Mouse (Mus musculus): ENCODE measurements at regions not wholly inside any gene's neighbourhood (a gene's known extent, or its start where the extent isn't known, plus 50 kb on each side); places are given as distances from the start of the nearest gene placed in this dataset.
A peak's percentile ranks its signal among the peaks of the same experiment; 100 is the strongest.

DNA sequence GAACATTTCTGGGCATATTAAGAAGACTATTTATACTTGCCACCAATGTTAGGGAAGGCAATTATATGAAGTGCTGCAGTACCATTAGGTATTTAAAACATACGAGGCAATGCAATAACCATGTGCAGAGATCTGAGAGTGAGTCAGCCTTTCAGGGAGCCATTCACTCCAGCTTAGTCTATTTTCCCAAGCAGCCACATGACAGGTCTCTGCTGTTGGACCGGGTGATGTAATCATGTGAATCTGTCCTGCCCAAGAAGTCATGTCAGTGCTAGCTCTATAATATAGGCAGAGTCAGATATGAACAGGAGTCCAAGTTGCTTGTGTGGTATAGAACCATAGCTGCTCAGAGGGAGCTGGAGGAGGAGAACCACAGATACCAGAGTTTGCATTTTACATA is 253.1 kb downstream of the Bcl2 start:
- Histone ChIP-seq H3K9me3 (ENCODE audit: control insufficient read depth, low read depth, low read length) (no peaks in the 10 kb centered on the region), H3K27ac (ENCODE audit: low read length) (no peak overlapping the region), H3K36me3 (ENCODE audit: control insufficient read depth, insufficient read depth, low read length) (no peaks in the 10 kb centered on the region), H3K4me1 (ENCODE audit: control insufficient read depth, insufficient read depth, low read length) (no peaks in the 10 kb centered on the region), H3K9ac (replicated peaks; ENCODE audit: low read depth, low read length) (no peak overlapping the region), H3K4me2 (replicated peaks; ENCODE audit: low read depth, low read length) (no peak overlapping the region), H3K4me3 (ENCODE audit: low read depth, low read length) (no peak overlapping the region), H3K27me3 (ENCODE audit: control insufficient read depth, insufficient read depth, low read length) (no peaks in the 10 kb centered on the region)
- ATAC-seq (ENCODE audit: insufficient number of reproducible peaks, insufficient read depth, low FRiP score, low read depth), result no peak
- WGBS, result 54% methylated on average over 2 of the region's 2 CpGs

DNA sequence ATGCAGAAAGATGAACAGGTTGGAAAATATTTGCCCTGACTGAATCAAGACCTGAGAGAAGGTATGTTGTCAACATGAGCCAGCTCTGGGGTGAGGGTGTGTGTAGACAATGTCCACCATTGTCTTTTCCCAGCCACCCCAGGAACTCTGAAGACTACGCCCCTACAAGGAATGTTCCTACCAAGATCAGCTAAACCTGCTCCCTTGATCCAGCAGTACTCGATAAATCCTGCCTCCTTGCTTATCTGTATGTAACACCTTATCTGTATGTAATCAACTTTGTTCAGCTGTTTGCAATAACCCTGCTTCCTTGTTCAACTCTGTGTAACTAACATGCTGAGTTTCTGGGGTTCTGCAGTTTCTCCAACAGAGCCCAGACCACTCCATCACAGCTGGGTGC is 264.3 kb downstream of the Bcl2 start:
- Histone ChIP-seq H3K27me3 (ENCODE audit: control insufficient read depth, insufficient read depth, low read length) (no peaks in the 10 kb centered on the region), H3K27ac (ENCODE audit: low read length) (no peak overlapping the region), H3K4me3 (ENCODE audit: low read depth, low read length) (no peak overlapping the region), H3K9ac (replicated peaks; ENCODE audit: low read depth, low read length) (no peak overlapping the region), H3K9me3 (ENCODE audit: control insufficient read depth, low read depth, low read length) (no peaks in the 10 kb centered on the region), H3K36me3 (ENCODE audit: control insufficient read depth, insufficient read depth, low read length) (no peaks in the 10 kb centered on the region), H3K4me2 (replicated peaks; ENCODE audit: low read depth, low read length) (no peak overlapping the region), H3K4me1 (ENCODE audit: control insufficient read depth, insufficient read depth, low read length) (no peaks in the 10 kb centered on the region)
- 58% methylated on average over 2 of the region's 2 CpGs for WGBS
- peak; percentile 89 for ATAC-seq (ENCODE audit: insufficient number of reproducible peaks, insufficient read depth, low FRiP score, low read depth)
